Comparison of ENCODE assay signal across 8 mouse cellular contexts in genomic region chr2:144086183-144086847, GRCm38 (mm10). TPM values are rescaled to one million over a fixed set of nuclear protein-coding genes. Genes with fewer than 3 reads are reported as not detected.
A peak's percentile ranks its signal among the peaks of the same experiment; 100 is the strongest.
DNase-seq lines count a peak whose midpoint lies in the region; ATAC-seq and TF ChIP-seq lines count a peak whose summit lies in the region.

No protein-coding gene starts in this region.

- intact Hi-C loops in gastrocnemius, postnatal 36 days (cut with DNase I) = no loop called here

- peak; percentile 32 for DNase-seq in liver
- DNase-seq in liver, embryonic 11.5 days (ENCODE audit: low spot score) = no peak
- peak; percentile 36 to 42 for DNase-seq in gastrocnemius, postnatal 36 days
- DNase-seq in right cerebral cortex, postnatal 25 days = no peak
- DNase-seq in frontal cortex, postnatal 36 days (ENCODE audit: low spot score in 2 of 2) = no peak
- DNase-seq in thymus, postnatal 0 days (ENCODE audit: low spot score) = no peak

- H3K4me1 ChIP-seq in liver, embryonic 11.5 days (replicated peaks; ENCODE audit: control insufficient read depth, insufficient read depth, low read length) = peaks cover 4% of the 10 kb centered on the region
- peaks cover 12% of the 10 kb centered on the region; the same call in 1 of the 2 replicates for H3K4me1 ChIP-seq in intestine, postnatal 0 days (replicated peaks; ENCODE audit: control insufficient read depth, insufficient read depth, low read length)
- H3K4me1 ChIP-seq in lung, embryonic 16.5 days (replicated peaks; ENCODE audit: control insufficient read depth, insufficient read depth, low read length) = peaks cover 9% of the 10 kb centered on the region; the same call in 1 of the 2 replicates

- TF ChIP-seq CTCF in intestine, postnatal 0 days (IDR thresholded peaks at IDR 0.05; ENCODE audit: low read depth) = 0 out of 2 replicates have a peak, but pooled peaks have one; percentile 4

- H3K9ac ChIP-seq in liver, embryonic 11.5 days (ENCODE audit: low read depth, low read length) = no peak overlapping the region
- H3K9ac ChIP-seq in intestine, postnatal 0 days (ENCODE audit: low read depth, low read length) = peak overlapping the region; percentile 45; the same call in 1 of the 2 replicates
- peak overlapping the region; percentile 49; the same call in 1 of the 2 replicates for H3K9ac ChIP-seq in lung, embryonic 16.5 days (ENCODE audit: low read length)

- no peak for ATAC-seq in liver, embryonic 11.5 days (replicated peaks; ENCODE audit: low FRiP score)
- ATAC-seq in intestine, postnatal 0 days = peak; percentile 86
- peak; percentile 81 for ATAC-seq in lung, embryonic 16.5 days (ENCODE audit: low read depth)

- H3K27me3 ChIP-seq in liver, embryonic 11.5 days (replicated peaks; ENCODE audit: control insufficient read depth, insufficient read depth, low read length) = no peaks in the 10 kb centered on the region
- H3K27me3 ChIP-seq in intestine, postnatal 0 days (replicated peaks; ENCODE audit: control insufficient read depth, insufficient read depth, low read length) = no peaks in the 10 kb centered on the region
- no peaks in the 10 kb centered on the region for H3K27me3 ChIP-seq in lung, embryonic 16.5 days (ENCODE audit: control insufficient read depth, insufficient read depth, low read depth, low read length)

- H3K4me2 ChIP-seq in liver, embryonic 11.5 days = no peak overlapping the region
- peak overlapping the region; percentile 47 for H3K4me2 ChIP-seq in intestine, postnatal 0 days (replicated peaks; ENCODE audit: low read depth)
- 0 out of 2 replicates have a peak overlapping the region, but pooled peaks have one; percentile 11 for H3K4me2 ChIP-seq in lung, embryonic 16.5 days (ENCODE audit: low read depth, low read length)

- WGBS in liver, embryonic 11.5 days = 26% methylated on average over 18 of the region's 18 CpGs
- WGBS in intestine, postnatal 0 days = 9% methylated on average over 18 of the region's 18 CpGs
- WGBS in lung, embryonic 16.5 days = 27% methylated on average over 18 of the region's 18 CpGs

- H3K4me3 ChIP-seq in liver, embryonic 11.5 days (ENCODE audit: low read depth, low read length) = no peak overlapping the region
- peak overlapping the region; percentile 4; the same call in 1 of the 2 replicates for H3K4me3 ChIP-seq in intestine, postnatal 0 days (ENCODE audit: low read depth, low read length)
- no peak overlapping the region for H3K4me3 ChIP-seq in lung, embryonic 16.5 days (ENCODE audit: low read length)

- H3K27ac ChIP-seq in liver, embryonic 11.5 days (ENCODE audit: low read depth, low read length) = no peak overlapping the region
- H3K27ac ChIP-seq in intestine, postnatal 0 days (ENCODE audit: low read depth, low read length) = peak overlapping the region; percentile 60
- H3K27ac ChIP-seq in lung, embryonic 16.5 days (ENCODE audit: low read length) = peak overlapping the region; percentile 76

- H3K9me3 ChIP-seq in liver, embryonic 11.5 days (ENCODE audit: control insufficient read depth, low read length) = no peaks in the 10 kb centered on the region
- H3K9me3 ChIP-seq in intestine, postnatal 0 days (ENCODE audit: control insufficient read depth) = no peaks in the 10 kb centered on the region
- no peaks in the 10 kb centered on the region for H3K9me3 ChIP-seq in lung, embryonic 16.5 days (ENCODE audit: control insufficient read depth, low read length)

- H3K36me3 ChIP-seq in liver, embryonic 11.5 days (ENCODE audit: control insufficient read depth, insufficient read depth, low read length) = no peaks in the 10 kb centered on the region
- H3K36me3 ChIP-seq in intestine, postnatal 0 days (ENCODE audit: control insufficient read depth, insufficient read depth) = no peaks in the 10 kb centered on the region
- no peaks in the 10 kb centered on the region for H3K36me3 ChIP-seq in lung, embryonic 16.5 days (ENCODE audit: control insufficient read depth, insufficient read depth, low read length)

RNA-seq across cellular contexts. Expression of gene Banf2, which starts 53.5 kb away (rescaled TPM):
- polyA plus RNA-seq in liver, embryonic 11.5 days (2014; fragmentation: Nextera tagmentation; extraction: Ambion mirVana) = not detected in 2 replicates
- not detected for total RNA-seq in gastrocnemius, postnatal 36 days (2021)
- polyA plus RNA-seq in intestine, postnatal 0 days (2015; fragmentation: Nextera tagmentation; extraction: Ambion mirVana) = not detected in 2 replicates
- not detected in 2 replicates for polyA plus RNA-seq in lung, embryonic 16.5 days (2015; fragmentation: Nextera tagmentation; extraction: Ambion mirVana)
- not detected in 2 replicates for polyA plus RNA-seq in thymus, postnatal 0 days (2015; fragmentation: Nextera tagmentation; extraction: Ambion mirVana)

Comparison
In these comparisons a context has a peak if more than half of its experiments do, and no peak if none do; other contexts are left out.
1. DNase-seq: peak in liver (single experiment) and gastrocnemius, postnatal 36 days (2 of 2); none in liver, embryonic 11.5 days (single experiment), right cerebral cortex, postnatal 25 days (single experiment), frontal cortex, postnatal 36 days (0 of 2) and thymus, postnatal 0 days (single experiment).